Mouse (Mus musculus) bone marrow, adult 2 months (tissue): ENCODE measurements at regions not wholly inside any gene's neighbourhood (a gene's known extent, or its start where the extent isn't known, plus 50 kb on each side); places are given as distances from the start of the nearest gene placed in this dataset.

ENCODE experiments used
- CTCF ChIP-seq: fragments of 200-500 bp; IDR thresholded peaks from 2 replicates; pipeline ENCODE4 v1.5.1; 2011; ENCODE audit warnings: low read length, control low read depth; ENCODE audit not compliant: control insufficient read depth, insufficient read depth
- POLR2A ChIP-seq: fragments of 200-500 bp; IDR thresholded peaks from 2 replicates; pipeline ENCODE4 v1.6.1; 2011; ENCODE audit warnings: low read depth, mild to moderate bottlenecking, control low read depth, low read length, borderline replicate concordance; ENCODE audit not compliant: control insufficient read depth

GRCm38 (mm10) chr14:79851795-79852194 lies 80.7 kb upstream of the Pcdh8 start:
- no peak for TF ChIP-seq CTCF
- TF ChIP-seq POLR2A: no peak
